In the genomic region with DNA sequence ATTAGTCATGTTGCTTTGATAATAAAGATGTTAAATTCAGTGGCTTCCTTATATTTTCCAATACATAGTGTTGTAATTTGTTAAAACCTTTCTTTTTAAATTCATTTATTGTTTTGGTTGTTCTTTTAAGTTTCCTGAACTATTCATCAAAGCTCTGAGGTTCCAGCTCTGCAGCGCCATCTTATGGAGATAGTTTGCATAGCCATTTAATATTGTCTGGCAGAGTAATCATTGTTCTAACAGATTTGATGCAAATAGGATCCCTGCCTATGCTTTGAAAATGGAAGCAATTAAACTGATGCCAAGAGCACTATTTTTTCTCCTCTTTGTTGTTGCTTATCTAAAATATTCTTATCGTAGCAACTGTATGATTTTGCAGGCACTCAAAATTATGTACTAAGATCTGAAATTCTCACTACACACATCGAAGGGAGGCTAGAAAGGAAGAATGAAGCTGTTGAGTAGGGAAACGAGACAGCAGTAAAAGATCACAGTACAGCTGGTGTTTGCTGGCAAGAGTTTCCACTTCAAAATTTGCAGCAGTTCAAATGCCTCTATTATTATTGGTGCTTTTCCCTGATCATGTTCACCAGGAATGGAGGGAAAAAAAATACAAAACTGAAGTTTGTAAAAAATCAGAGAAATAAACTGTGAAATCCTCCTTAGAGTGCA, we compare ENCODE assay signal across 9 mouse cellular contexts.
DNase-seq lines count a peak whose midpoint lies in the region; ATAC-seq lines count a peak whose summit lies in the region.
"Had no signal": no experiment of that assay in that cellular context is flagged by ENCODE, and none has a peak within 500 bp of the region (broad histone marks: within the 10 kb centered on the region; RNA-seq: fewer than 3 reads in every experiment).

No protein-coding gene starts in this region.

- WGBS in hindbrain, embryonic 14.5 days = 29% methylated on average over 4 of the region's 4 CpGs
- WGBS in hindbrain, embryonic 10.5 days = 38% methylated on average over 4 of the region's 4 CpGs
- 23% methylated on average over 4 of the region's 4 CpGs for WGBS in forebrain, embryonic 14.5 days
- 39% methylated on average over 4 of the region's 4 CpGs for WGBS in heart, embryonic 10.5 days

- no peaks in the 10 kb centered on the region for H3K27me3 ChIP-seq in hindbrain, embryonic 14.5 days (ENCODE audit: control insufficient read depth, insufficient read depth, low read length)
- H3K27me3 ChIP-seq in hindbrain, embryonic 10.5 days (ENCODE audit: insufficient read depth, poor library complexity, severe bottlenecking) = no peaks in the 10 kb centered on the region
- no peaks in the 10 kb centered on the region for H3K27me3 ChIP-seq in forebrain, embryonic 14.5 days (replicated peaks; ENCODE audit: control insufficient read depth, insufficient read depth, low read length)
- H3K27me3 ChIP-seq in heart, embryonic 10.5 days (ENCODE audit: insufficient read depth, poor library complexity, severe bottlenecking) = no peaks in the 10 kb centered on the region
- H3K27me3 ChIP-seq: neural tube, embryonic 12.5 days had no signal

- H3K9ac ChIP-seq in hindbrain, embryonic 14.5 days = no peak overlapping the region
- no peak overlapping the region for H3K9ac ChIP-seq in forebrain, embryonic 14.5 days (ENCODE audit: low read length)
- H3K9ac ChIP-seq: neural tube, embryonic 12.5 days had no signal

- no peak overlapping the region for H3K4me3 ChIP-seq in hindbrain, embryonic 14.5 days (replicated peaks; ENCODE audit: low read length)
- H3K4me3 ChIP-seq in hindbrain, embryonic 10.5 days = no peak overlapping the region
- H3K4me3 ChIP-seq in forebrain, embryonic 14.5 days (ENCODE audit: low read depth, low read length) = no peak overlapping the region
- no peak overlapping the region for H3K4me3 ChIP-seq in heart, embryonic 10.5 days
- H3K4me3 ChIP-seq: neural tube, embryonic 12.5 days had no signal

- intact Hi-C loops in left cerebral cortex, postnatal 14 days (cut with DNase I) = no loop called here

- H3K4me2 ChIP-seq in hindbrain, embryonic 14.5 days (replicated peaks) = peak overlapping the region; percentile 19
- H3K4me2 ChIP-seq in forebrain, embryonic 14.5 days (ENCODE audit: low read length) = peak overlapping the region; percentile 10; the same call in 1 of the 2 replicates
- H3K4me2 ChIP-seq: neural tube, embryonic 12.5 days had no signal

- no peaks in the 10 kb centered on the region for H3K9me3 ChIP-seq in hindbrain, embryonic 14.5 days (ENCODE audit: control insufficient read depth, low read length)
- no peaks in the 10 kb centered on the region for H3K9me3 ChIP-seq in hindbrain, embryonic 10.5 days
- H3K9me3 ChIP-seq in forebrain, embryonic 14.5 days (replicated peaks; ENCODE audit: control insufficient read depth, low read length) = no peaks in the 10 kb centered on the region
- H3K9me3 ChIP-seq in heart, embryonic 10.5 days = no peaks in the 10 kb centered on the region
- H3K9me3 ChIP-seq: neural tube, embryonic 12.5 days had no signal

- no peak for ATAC-seq in hindbrain, embryonic 14.5 days (ENCODE audit: low FRiP score)
- ATAC-seq in forebrain, embryonic 14.5 days = peak; percentile 85

- no peaks in the 10 kb centered on the region for H3K4me1 ChIP-seq in hindbrain, embryonic 14.5 days (replicated peaks; ENCODE audit: control insufficient read depth, insufficient read depth, low read length)
- H3K4me1 ChIP-seq in hindbrain, embryonic 10.5 days (replicated peaks) = no peaks in the 10 kb centered on the region
- H3K4me1 ChIP-seq in forebrain, embryonic 14.5 days (ENCODE audit: control insufficient read depth, insufficient read depth, low read length) = no peaks in the 10 kb centered on the region
- no peaks in the 10 kb centered on the region for H3K4me1 ChIP-seq in heart, embryonic 10.5 days
- H3K4me1 ChIP-seq: neural tube, embryonic 12.5 days had no signal

- peak; percentile 85 for DNase-seq in hindbrain, embryonic 14.5 days (ENCODE audit: low spot score)
- DNase-seq in hindbrain, embryonic 10.5 days (ENCODE audit: low spot score) = no peak
- peak; percentile 29 for DNase-seq in Muller cell, postnatal 12 days (ENCODE audit: inconsistent ontology term)
- peak; percentile 89 for DNase-seq in forebrain, embryonic 14.5 days (ENCODE audit: low spot score)
- peak; percentile 83 to 84 for DNase-seq in left cerebral cortex, postnatal 14 days (ENCODE audit: low spot score in 2 of 2)
- DNase-seq in urinary bladder, postnatal 25 days (ENCODE audit: low spot score) = no peak
- DNase-seq in adrenal gland, adult 18-20 months (ENCODE audit: low spot score in 2 of 2) = no peak
- DNase-seq in heart, embryonic 10.5 days (ENCODE audit: low spot score) = no peak

- H3K36me3 ChIP-seq in hindbrain, embryonic 14.5 days (replicated peaks; ENCODE audit: control insufficient read depth, insufficient read depth) = no peaks in the 10 kb centered on the region
- H3K36me3 ChIP-seq in hindbrain, embryonic 10.5 days = no peaks in the 10 kb centered on the region
- H3K36me3 ChIP-seq in forebrain, embryonic 14.5 days (ENCODE audit: control insufficient read depth, insufficient read depth, low read length) = no peaks in the 10 kb centered on the region
- H3K36me3 ChIP-seq in heart, embryonic 10.5 days = no peaks in the 10 kb centered on the region
- H3K36me3 ChIP-seq: neural tube, embryonic 12.5 days had no signal

- peak overlapping the region; percentile 43; the same call in 1 of the 2 replicates for H3K27ac ChIP-seq in hindbrain, embryonic 14.5 days
- H3K27ac ChIP-seq in hindbrain, embryonic 10.5 days = no peak overlapping the region
- H3K27ac ChIP-seq in forebrain, embryonic 14.5 days (ENCODE audit: low read depth, low read length) = peak overlapping the region; percentile 60; the same call in 1 of the 2 replicates
- no peak overlapping the region for H3K27ac ChIP-seq in heart, embryonic 10.5 days
- H3K27ac ChIP-seq: neural tube, embryonic 12.5 days had no signal

Comparison
In these comparisons a context has a peak if more than half of its experiments do, and no peak if none do; other contexts are left out.
1. DNase-seq: peak in hindbrain, embryonic 14.5 days (single experiment), Muller cell, postnatal 12 days (single experiment), forebrain, embryonic 14.5 days (single experiment) and left cerebral cortex, postnatal 14 days (2 of 2); none in hindbrain, embryonic 10.5 days (single experiment), urinary bladder, postnatal 25 days (single experiment), adrenal gland, adult 18-20 months (0 of 2) and heart, embryonic 10.5 days (single experiment).
2. H3K27ac ChIP-seq: peak in hindbrain, embryonic 14.5 days (single experiment) and forebrain, embryonic 14.5 days (single experiment); none in hindbrain, embryonic 10.5 days (single experiment) and heart, embryonic 10.5 days (single experiment).